Mouse (Mus musculus): Measurements from ENCODE around the gene Gm20388. TPM values are rescaled to one million over a fixed set of nuclear protein-coding genes. Genes with fewer than 3 reads are reported as not detected.
A peak's percentile ranks its signal among the peaks of the same experiment; 100 is the strongest.

The Gm20388 gene
- polyA plus RNA-seq, 1 experiment from 2014 or later = not detected

DNA sequence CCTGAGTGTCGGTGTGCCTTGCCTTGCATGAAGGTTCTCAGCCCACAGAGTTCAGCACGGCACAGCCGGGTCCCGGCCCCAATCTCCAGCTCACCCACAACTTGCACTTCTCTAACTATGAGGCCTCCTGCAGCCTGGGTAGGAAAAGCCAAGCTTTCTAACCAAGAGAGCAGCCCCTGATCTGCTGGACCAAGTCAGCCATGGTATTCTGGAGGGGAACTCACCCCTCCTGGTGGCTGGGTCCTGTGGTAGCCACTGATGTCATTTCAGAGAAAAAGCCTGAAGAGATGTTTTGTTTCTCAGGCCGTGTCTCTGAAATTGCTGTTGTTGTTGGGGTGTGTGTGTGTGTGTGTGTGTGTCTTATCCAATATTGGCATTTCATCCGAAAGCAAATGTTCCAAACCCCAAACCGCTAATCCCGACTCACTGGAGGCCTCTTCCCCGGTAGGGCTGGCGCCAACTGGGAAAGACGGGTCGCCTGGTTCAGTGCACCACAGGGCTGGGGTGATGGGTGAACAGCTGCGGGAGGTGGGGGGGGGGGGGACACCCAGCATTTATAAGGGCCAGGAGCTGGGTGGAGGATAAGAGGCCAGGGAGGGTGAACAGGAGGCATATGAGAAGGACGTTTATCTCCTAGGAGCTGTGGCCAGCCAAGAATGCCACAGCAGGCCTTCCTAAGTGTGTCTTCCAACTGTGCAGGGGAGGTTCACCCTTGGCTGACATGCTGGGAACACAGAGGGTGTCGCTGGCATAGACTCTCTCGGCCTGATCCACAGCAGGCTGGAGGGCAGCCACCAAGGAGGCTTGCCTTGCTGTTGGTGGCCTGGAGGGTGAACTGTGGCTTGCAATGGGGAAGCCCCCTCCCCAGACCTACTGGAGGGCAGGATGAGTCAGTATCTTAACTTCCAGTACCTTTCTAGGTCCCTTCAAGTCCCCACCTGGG is 1286.4 kb downstream of the Gm20388 start:
- Histone ChIP-seq H3K27me3 (replicated peaks; ENCODE audit: control insufficient read depth, insufficient read depth, low read length) (no peaks in the 10 kb centered on the region), H3K4me1 (replicated peaks; ENCODE audit: control insufficient read depth, insufficient read depth, low read length) (no peaks in the 10 kb centered on the region), H3K9ac (ENCODE audit: low read depth, low read length) (no peak overlapping the region), H3K27ac (ENCODE audit: low read depth, low read length) (no peak overlapping the region), H3K9me3 (ENCODE audit: control insufficient read depth) (no peaks in the 10 kb centered on the region), H3K4me2 (replicated peaks; ENCODE audit: low read depth) (no peak overlapping the region), H3K36me3 (ENCODE audit: control insufficient read depth, insufficient read depth) (no peaks in the 10 kb centered on the region), H3K4me3 (ENCODE audit: low read depth, low read length) (no peak overlapping the region)
- no peak for ATAC-seq
- 87% methylated on average over 16 of the region's 16 CpGs for WGBS
- peak; percentile 26; the same call in 1 of the 2 replicates for TF ChIP-seq CTCF (IDR thresholded peaks at IDR 0.05; ENCODE audit: low read depth)

DNA sequence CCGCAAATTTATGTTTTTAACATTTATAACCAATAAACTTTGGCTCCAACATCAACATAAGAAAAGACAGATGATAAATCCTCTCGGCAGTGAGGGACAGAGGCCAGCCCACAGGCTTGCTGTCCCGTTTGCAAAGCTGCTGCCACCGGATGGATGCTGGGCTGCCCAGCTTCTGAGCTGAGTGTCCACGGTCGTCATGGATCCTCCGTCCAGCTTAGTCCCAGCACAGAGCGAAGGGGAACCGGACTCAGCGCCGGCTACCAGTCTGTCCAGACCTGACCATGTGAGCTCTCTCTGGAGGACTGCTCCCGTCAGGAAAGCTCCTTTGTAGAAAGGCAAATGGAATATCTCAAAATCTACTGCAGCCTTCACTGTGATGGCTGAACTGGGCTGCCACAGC is 1289.4 kb downstream of the Gm20388 start:
- no peak overlapping the region for H3K27ac ChIP-seq (ENCODE audit: low read depth, low read length)
- no peak for ATAC-seq
- 48% methylated on average over 12 of the region's 12 CpGs for WGBS
- H3K9ac ChIP-seq (ENCODE audit: low read depth, low read length) = no peak overlapping the region
- H3K27me3 ChIP-seq (replicated peaks; ENCODE audit: control insufficient read depth, insufficient read depth, low read length) = no peaks in the 10 kb centered on the region
- no peak overlapping the region for H3K4me3 ChIP-seq (ENCODE audit: low read depth, low read length)
- H3K9me3 ChIP-seq (ENCODE audit: control insufficient read depth) = no peaks in the 10 kb centered on the region
- H3K4me1 ChIP-seq (replicated peaks; ENCODE audit: control insufficient read depth, insufficient read depth, low read length) = no peaks in the 10 kb centered on the region
- H3K4me2 ChIP-seq (replicated peaks; ENCODE audit: low read depth) = no peak overlapping the region
- H3K36me3 ChIP-seq (ENCODE audit: control insufficient read depth, insufficient read depth) = no peaks in the 10 kb centered on the region
- no peak for TF ChIP-seq CTCF (IDR thresholded peaks at IDR 0.05; ENCODE audit: low read depth)

DNA sequence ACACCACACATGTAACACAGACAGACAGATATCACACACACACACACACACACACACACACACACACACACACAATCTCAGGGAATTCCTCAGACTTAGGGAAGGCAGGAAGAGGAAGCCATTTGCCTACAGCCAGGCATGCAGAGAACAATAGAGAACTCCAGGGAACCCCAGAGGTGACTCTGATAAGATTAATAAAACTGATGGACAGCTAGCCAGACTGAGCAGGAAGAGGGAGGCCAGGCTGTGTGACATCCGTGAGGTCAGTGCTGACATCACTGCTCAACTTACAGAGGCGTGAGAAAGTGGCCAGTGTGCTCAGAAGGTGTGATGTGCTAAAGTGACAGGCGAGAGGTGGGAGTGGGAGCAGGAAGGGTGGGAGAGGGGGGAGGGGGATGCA is 1290.3 kb downstream of the Gm20388 start:
- no peak for TF ChIP-seq CTCF (IDR thresholded peaks at IDR 0.05; ENCODE audit: low read depth)
- no peaks in the 10 kb centered on the region for H3K9me3 ChIP-seq (ENCODE audit: control insufficient read depth)
- H3K4me1 ChIP-seq (replicated peaks; ENCODE audit: control insufficient read depth, insufficient read depth, low read length) = no peaks in the 10 kb centered on the region
- no peak for ATAC-seq
- no peak overlapping the region for H3K4me3 ChIP-seq (ENCODE audit: low read depth, low read length)
- H3K27me3 ChIP-seq (replicated peaks; ENCODE audit: control insufficient read depth, insufficient read depth, low read length) = no peaks in the 10 kb centered on the region
- no peaks in the 10 kb centered on the region for H3K36me3 ChIP-seq (ENCODE audit: control insufficient read depth, insufficient read depth)
- H3K9ac ChIP-seq (ENCODE audit: low read depth, low read length) = no peak overlapping the region
- 56% methylated on average over 3 of the region's 3 CpGs for WGBS
- no peak overlapping the region for H3K4me2 ChIP-seq (replicated peaks; ENCODE audit: low read depth)
- H3K27ac ChIP-seq (ENCODE audit: low read depth, low read length) = no peak overlapping the region

DNA sequence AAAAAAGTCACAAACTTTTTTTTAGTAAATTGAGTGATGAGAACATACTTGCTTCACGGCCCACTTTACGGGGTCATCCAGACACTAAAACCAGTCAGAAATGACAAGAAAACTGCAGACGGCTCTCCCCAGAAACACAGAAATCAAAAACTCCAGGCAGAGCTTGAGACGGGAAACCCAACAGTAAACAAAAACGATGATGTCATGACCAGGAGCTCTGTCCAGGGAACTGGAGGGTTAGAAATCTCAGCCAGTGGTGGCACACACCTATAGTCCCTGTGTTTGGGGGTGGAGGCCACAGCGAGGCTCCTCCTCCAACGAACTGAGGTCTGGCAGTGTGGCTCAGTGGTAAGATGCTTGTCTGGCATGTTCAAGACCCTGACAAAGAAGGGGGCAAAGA is 1291.0 kb downstream of the Gm20388 start:
- H3K27ac ChIP-seq (ENCODE audit: low read depth, low read length) = no peak overlapping the region
- no peak overlapping the region for H3K9ac ChIP-seq (ENCODE audit: low read depth, low read length)
- H3K4me1 ChIP-seq (replicated peaks; ENCODE audit: control insufficient read depth, insufficient read depth, low read length) = no peaks in the 10 kb centered on the region
- no peaks in the 10 kb centered on the region for H3K9me3 ChIP-seq (ENCODE audit: control insufficient read depth)
- WGBS = 55% methylated on average over 7 of the region's 7 CpGs
- ATAC-seq = no peak
- no peak overlapping the region for H3K4me2 ChIP-seq (replicated peaks; ENCODE audit: low read depth)
- no peaks in the 10 kb centered on the region for H3K36me3 ChIP-seq (ENCODE audit: control insufficient read depth, insufficient read depth)
- TF ChIP-seq CTCF (IDR thresholded peaks at IDR 0.05; ENCODE audit: low read depth) = no peak
- H3K27me3 ChIP-seq (replicated peaks; ENCODE audit: control insufficient read depth, insufficient read depth, low read length) = no peaks in the 10 kb centered on the region
- no peak overlapping the region for H3K4me3 ChIP-seq (ENCODE audit: low read depth, low read length)

DNA sequence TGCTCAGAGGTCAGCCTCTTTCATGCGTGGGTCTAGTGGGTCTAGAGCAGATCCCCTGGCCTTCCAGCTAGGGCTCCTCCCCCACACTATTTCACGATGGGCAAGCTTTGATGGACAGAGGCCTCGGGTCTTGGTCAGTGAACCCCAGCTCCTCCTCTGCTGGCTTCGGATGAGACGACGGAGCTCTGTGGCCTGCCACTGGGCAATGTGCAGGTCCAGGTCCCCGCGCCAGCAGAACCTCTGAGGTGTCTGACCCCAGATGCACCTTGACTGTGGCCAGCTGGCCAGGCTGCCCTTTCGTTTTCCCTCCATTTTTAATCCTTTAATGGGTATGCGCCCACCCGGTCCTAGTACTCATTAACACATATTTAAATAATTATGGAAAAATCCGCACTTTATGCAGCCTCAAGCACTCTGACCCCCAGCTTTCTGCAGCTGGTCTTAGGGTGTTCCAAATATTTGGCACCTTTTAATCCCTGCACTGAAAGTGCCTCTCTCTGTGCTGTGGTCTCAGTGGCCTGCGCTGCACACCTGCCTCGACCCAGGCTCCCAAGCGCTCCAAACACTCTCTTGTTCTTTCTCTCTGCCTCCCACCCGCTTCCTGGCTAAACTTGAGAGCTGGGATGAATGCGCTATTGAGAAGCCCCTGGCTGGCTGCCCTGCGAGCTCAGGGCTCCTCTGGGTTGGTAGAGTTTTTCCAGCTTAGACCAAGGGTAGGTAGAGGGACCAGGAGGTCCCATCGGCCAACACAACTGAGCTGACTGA is 1293.2 kb downstream of the Gm20388 start:
- H3K4me3 ChIP-seq (ENCODE audit: low read depth, low read length) = no peak overlapping the region
- no peak overlapping the region for H3K4me2 ChIP-seq (replicated peaks; ENCODE audit: low read depth)
- no peak overlapping the region for H3K27ac ChIP-seq (ENCODE audit: low read depth, low read length)
- H3K9ac ChIP-seq (ENCODE audit: low read depth, low read length) = no peak overlapping the region
- H3K4me1 ChIP-seq (replicated peaks; ENCODE audit: control insufficient read depth, insufficient read depth, low read length) = no peaks in the 10 kb centered on the region
- no peaks in the 10 kb centered on the region for H3K9me3 ChIP-seq (ENCODE audit: control insufficient read depth)
- H3K27me3 ChIP-seq (replicated peaks; ENCODE audit: control insufficient read depth, insufficient read depth, low read length) = no peaks in the 10 kb centered on the region
- no peaks in the 10 kb centered on the region for H3K36me3 ChIP-seq (ENCODE audit: control insufficient read depth, insufficient read depth)
- 79% methylated on average over 19 of the region's 19 CpGs for WGBS
- no peak for ATAC-seq
- TF ChIP-seq CTCF (IDR thresholded peaks at IDR 0.05; ENCODE audit: low read depth) = no peak

DNA sequence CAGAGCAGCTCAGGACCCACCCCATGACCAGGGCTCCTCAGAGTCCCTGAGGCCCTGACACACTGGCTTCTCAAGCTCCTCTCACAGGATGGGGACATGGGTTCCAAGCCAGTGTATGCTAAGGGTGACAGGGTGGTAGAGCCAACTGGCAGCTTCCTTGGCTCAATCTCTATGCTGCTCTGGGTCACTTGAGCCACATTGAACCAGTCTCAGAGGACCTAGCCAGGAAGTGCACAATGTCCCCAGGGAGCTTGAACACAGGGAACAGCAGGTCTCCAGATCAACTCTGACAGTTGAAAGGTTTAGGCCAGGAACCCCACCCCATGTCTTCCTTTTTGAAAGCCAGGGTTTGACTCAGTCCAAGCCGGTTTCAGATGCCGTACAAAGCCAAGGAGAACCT is 1296.5 kb downstream of the Gm20388 start:
- 77% methylated on average over 2 of the region's 2 CpGs for WGBS
- Histone ChIP-seq H3K36me3 (ENCODE audit: control insufficient read depth, insufficient read depth) (no peaks in the 10 kb centered on the region), H3K9me3 (ENCODE audit: control insufficient read depth) (no peaks in the 10 kb centered on the region), H3K27me3 (replicated peaks; ENCODE audit: control insufficient read depth, insufficient read depth, low read length) (no peaks in the 10 kb centered on the region), H3K4me1 (replicated peaks; ENCODE audit: control insufficient read depth, insufficient read depth, low read length) (no peaks in the 10 kb centered on the region), H3K4me2 (replicated peaks; ENCODE audit: low read depth) (no peak overlapping the region), H3K4me3 (ENCODE audit: low read depth, low read length) (no peak overlapping the region), H3K27ac (ENCODE audit: low read depth, low read length) (no peak overlapping the region), H3K9ac (ENCODE audit: low read depth, low read length) (no peak overlapping the region)
- ATAC-seq = no peak
- no peak for TF ChIP-seq CTCF (IDR thresholded peaks at IDR 0.05; ENCODE audit: low read depth)
